Mouse (Mus musculus): Measurements from ENCODE around the gene Fkbp9.

The Fkbp9 gene

GRCm38 (mm10) chr6:56904982-56905381, 73.1 kb downstream of the Fkbp9 start:
- DNase-seq (ENCODE audit: low read depth, low spot score): no peak

GRCm38 (mm10) chr6:56905486-56905885, 73.6 kb downstream of the Fkbp9 start:
- no peak for DNase-seq (ENCODE audit: low read depth, low spot score)

GRCm38 (mm10) chr6:56906121-56906846, 74.4 kb downstream of the Fkbp9 start:
- DNase-seq (ENCODE audit: low read depth, low spot score): no peak

GRCm38 (mm10) chr6:56907973-56908372, 76.1 kb downstream of the Fkbp9 start:
- DNase-seq (ENCODE audit: low read depth, low spot score): no peak

GRCm38 (mm10) chr6:56908397-56908796, 76.5 kb downstream of the Fkbp9 start:
- DNase-seq (ENCODE audit: low read depth, low spot score): no peak

- DNase-seq (ENCODE audit: low read depth, low spot score): peak; percentile 54
Observed at GRCm38 (mm10) chr6:56908912-56909311, 77.1 kb downstream of the Fkbp9 start.

GRCm38 (mm10) chr6:56910910-56911309, 79.1 kb downstream of the Fkbp9 start:
- no peak for DNase-seq (ENCODE audit: low read depth, low spot score)

DNA sequence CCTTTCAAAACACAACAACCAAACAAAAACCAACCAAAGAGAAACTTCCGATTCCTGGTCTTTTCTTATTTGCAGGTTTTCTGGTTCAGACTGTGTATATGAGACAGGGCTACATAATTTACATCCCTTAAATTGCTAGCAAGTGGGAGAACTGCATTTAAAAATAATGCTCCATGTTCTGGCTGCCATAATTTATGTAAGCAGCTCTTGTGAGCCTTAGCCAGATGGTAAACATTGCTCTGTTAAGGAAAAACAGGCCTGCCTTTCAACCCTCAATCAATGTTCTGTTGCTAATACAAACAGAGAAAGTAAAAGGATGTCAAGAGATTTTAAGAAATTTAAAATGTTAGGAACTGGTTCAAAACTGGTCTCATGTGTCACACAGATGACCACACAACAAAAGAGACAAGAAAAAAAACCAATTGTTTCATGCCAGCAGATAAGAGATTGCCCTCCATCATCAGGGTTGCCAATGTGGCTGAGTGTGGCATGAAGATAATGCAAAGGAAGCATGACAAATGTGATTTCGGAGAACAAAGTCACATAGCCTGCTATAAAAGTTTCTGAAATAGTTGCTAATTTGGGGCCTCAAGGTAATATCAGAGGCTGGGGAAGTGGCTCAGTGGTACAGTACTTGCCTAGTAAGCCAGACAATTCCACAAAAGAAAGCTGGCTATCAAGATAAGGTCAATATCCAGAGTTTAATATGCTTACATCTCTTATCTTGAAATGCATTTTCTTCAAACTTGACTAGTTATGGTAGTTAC, 81.4 kb downstream of the Fkbp9 start:
- no peak for DNase-seq (ENCODE audit: low read depth, low spot score)

DNA sequence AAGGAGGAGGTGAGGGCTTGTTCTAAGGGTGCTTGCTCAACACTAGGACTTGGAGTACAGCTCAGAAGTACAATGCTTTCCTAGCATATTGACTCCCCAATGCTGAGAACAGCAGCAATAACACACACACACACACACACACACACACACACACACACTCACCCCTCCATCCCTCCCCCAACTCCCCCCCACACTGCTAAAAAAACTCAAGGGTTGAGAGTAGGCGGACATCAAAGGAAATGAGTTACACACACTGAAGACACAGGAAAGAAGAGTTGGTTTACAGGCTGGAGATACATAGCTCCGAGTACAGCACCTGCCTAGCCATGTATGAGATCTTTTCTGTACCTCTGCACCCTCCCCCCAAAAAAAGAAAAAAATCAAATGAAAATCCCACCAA, 84.4 kb downstream of the Fkbp9 start:
- DNase-seq (ENCODE audit: low read depth, low spot score): no peak

DNA sequence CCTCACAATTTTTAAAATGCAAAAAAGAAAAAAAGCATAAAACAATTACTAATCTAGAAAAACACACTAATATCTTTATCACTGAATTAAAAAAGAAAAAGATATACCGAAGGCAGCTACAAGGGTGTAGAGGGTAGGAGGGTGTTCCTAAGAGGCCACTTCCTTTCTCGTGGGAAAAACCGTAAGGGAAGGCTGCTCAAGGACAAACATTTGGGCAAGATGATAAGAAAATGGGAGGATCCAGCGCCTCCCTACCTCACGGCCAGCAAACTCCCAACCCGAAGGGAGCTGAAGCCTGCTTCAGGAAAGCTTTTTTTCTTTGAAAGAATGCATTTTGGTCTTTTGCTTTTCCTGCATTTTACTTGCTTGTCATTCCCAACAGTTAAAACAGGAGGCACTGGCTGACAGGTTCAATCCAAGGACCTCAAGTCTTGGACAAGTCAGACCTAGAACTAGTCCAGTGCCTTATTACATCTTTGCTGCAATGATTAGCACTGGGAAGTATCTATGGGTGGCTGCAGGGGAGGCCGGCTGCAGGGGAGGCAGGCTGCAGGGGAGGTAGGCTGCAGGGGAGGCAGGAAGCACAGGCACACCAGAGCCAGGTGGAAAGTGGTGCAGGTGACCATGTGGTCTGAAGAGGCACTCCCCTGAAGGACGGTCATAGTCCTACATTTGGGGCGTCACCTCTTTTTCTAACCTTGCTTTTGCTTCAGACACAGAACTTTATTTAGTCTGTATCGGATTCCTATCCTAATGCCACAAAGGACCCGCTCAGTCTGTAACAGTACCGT, 85.9 kb downstream of the Fkbp9 start:
- DNase-seq (ENCODE audit: low read depth, low spot score): no peak

- DNase-seq (ENCODE audit: low read depth, low spot score): no peak
Observed at GRCm38 (mm10) chr6:56919330-56920044, 87.6 kb downstream of the Fkbp9 start.

GRCm38 (mm10) chr6:56920222-56921092, 88.6 kb downstream of the Fkbp9 start:
- no peak for DNase-seq (ENCODE audit: low read depth, low spot score)

DNA sequence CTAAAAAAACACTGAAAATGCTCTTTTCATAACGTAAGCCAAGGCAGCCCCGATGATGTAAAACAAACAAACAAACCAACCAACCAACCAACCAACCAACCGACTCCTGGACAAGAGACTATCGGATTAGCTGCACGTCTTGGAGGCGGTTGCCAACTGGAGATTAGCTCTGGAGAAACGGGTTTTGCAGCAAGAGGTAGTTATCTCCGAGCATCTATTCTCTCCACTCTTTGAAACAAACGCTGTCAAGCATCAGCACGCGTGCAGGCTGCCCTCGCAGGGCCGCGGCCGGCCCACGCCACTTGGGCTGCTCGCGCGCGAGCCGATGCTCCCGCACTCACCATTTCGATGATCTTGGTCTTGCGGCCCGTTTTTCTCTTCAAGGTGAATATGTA, 91.5 kb downstream of the Fkbp9 start:
- DNase-seq (ENCODE audit: low read depth, low spot score): no peak

- DNase-seq (ENCODE audit: low read depth, low spot score): peak; percentile 95
Observed at GRCm38 (mm10) chr6:56923726-56924707, 92.2 kb downstream of the Fkbp9 start, which contains the start of the genes Nt5c3 and Vmn1r4. Gene Nt5c3, minus strand, starts transcription at chr6:56923932. Gene Vmn1r4, plus strand, starts transcription at chr6:56924015.
